Mouse (Mus musculus) heart, postnatal 4 days (tissue): ENCODE data around the gene Stk36. TPM values are rescaled to one million over a fixed set of nuclear protein-coding genes. Genes with fewer than 3 reads are reported as not detected.
A peak's percentile ranks its signal among the peaks of the same experiment; 100 is the strongest.

Source experiments
- DNase-seq: peaks from one replicate; pipeline ENCODE4 v3.0.0; 2021
- total RNA-seq, 2 experiments: library from RNA; stranded (reverse); gene quantifications; 2 replicates each; pipeline ENCODE4 v1.2.3; 2021

Gene Stk36
- total RNA-seq: 1 to 10 TPM; 1.4 to 2.0 TPM

- DNase-seq: peak; percentile 86
These were observed at the start of gene Stk36, which contains the start of gene Rnf25 for GRCm38 (mm10) chr1:74601267-74601962. Gene Stk36, plus strand, starts transcription at chr1:74601445. Gene Rnf25, minus strand, starts transcription at chr1:74601397.

GRCm38 (mm10) chr1:74559061-74559460 lies 42.2 kb upstream of the Stk36 start:
- no peak for DNase-seq

DNA sequence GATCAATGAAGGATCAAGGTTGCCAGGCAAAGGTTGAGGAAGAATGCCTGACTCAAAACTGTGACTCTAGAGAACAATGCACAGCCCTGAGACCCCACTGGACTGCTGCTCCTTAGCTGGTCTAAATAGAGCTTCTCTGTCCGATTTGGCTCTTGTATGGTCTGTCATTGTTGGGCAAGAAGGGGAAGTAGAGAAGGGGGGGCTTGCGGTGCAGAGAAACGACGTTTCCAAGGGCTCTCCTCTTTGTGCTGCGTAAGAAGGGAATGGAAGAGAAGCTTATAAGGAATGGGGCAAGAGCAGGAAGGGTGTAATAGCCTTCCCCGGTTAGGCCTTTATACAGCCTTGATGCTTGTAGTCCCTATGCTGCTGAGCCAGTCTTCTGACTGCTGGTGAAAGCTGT lies 35.4 kb upstream of the Stk36 start:
- DNase-seq: no peak

- DNase-seq: no peak
These were observed 31.2 kb upstream of the Stk36 start for GRCm38 (mm10) chr1:74569739-74570719.

- DNase-seq: no peak
These were observed 18.6 kb upstream of the Stk36 start for GRCm38 (mm10) chr1:74582621-74583020.

DNA sequence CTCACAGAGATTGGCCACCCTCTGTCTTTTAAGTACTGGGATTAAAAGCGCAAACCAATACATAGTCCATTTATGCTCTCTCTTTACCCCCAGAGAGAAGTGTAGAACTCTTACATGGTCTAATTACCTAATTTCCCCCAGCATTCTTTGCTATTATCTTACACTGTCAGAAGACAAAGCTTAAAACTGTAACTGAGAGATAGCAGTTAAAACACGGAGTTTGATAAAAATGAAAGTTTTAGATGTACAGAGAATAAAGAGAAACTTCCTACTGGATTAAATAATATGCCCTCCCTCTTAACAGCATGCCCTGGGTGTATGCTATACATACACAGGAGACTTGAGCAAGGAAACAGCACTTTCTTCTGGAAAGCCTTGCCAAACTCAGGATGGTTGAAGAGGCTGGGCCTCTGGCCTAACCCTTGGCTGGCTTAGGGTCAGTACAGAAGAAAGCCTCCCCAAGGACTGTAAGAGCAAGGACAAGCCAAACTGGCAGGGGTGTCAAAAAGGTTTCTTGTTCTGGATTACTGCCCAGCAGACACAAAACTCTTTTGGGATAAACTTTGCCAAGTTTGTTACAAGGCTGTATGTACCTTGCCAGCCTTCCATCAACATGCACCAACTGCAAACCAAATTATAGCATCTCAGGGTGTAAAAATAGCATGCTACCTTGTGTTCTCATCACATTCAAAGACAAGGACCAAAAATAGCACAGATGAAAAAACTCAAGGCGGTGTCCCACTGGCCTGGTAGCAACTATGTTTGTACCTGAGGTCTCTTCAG lies 16.4 kb upstream of the Stk36 start:
- DNase-seq: no peak

DNA sequence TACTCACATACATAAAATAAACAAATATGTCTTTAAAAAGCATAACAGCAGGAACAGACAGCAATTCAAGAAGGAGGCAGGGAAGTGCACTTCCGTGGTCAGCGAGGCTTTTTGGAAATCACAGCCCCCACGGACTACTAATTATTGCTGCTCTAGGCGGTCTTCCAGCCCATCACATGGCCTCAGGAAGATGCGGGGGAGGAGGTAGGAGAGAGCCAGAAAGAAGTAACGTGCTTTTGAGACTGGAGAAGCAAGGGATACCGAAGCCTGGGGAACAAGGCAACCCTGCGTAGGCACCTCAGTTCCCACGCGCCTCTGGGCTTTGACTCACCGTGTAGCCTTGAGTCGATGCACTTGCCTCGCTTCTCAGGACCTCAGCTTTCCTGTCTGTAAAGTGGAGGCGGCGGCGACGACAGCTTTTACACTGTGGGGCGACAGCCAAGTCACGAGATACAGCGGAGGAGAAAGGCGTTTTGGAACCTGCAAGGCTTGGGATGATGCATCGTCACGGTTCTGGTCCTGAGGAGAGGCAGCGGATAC lies 13.9 kb upstream of the Stk36 start:
- DNase-seq: peak; percentile 46

- DNase-seq: peak; percentile 99
These were observed 13.3 kb upstream of the Stk36 start, which contains the start of the genes Zfp142 and Bcs1l for GRCm38 (mm10) chr1:74587773-74588445. Gene Zfp142, minus strand, starts transcription at chr1:74588246. Gene Bcs1l, plus strand, starts transcription at chr1:74588289.

DNA sequence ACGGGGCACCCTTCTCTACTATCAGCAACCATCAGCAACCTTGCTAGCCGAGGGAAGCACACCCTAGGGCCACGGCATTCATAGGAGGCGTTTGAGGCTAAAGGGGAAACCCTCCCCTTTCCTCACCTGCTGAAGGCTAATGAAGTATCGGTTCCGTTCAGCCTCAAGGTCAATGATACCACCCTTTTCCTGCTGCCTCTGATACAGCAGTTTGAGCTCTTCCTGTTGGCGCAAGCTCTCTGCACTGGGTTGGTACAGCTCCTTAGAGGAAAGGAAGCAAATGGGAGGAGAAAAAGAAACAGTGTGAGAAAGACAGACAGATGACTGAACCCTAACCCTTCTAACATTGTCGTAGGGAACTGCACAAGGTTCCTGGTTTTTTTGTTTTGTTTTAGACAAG lies 6.8 kb upstream of the Stk36 start:
- no peak for DNase-seq

GRCm38 (mm10) chr1:74600501-74601266 lies 561 bp upstream of the Stk36 start:
- no peak for DNase-seq

DNA sequence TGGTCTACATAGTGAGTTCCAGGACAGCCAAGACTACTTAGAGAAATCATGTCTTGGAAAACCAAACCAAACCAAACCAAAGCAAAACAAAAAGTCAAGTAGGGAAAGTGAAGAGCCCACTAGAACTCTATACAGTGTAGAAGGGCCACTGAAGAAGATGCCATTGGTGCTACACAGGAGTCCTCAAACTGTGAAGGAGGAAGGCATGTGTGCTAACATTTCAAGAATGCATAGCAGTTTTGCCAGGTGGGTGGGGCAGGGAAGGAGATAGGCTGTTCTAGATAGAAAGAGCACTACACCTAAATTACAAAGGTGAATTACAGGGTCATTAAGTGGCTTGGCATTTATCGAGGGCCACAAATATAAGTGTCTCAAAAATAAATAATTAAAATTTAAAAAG lies 22.9 kb downstream of the Stk36 start:
- DNase-seq: no peak

- DNase-seq: no peak
These were observed 24.8 kb downstream of the Stk36 start for GRCm38 (mm10) chr1:74626076-74626475.

GRCm38 (mm10) chr1:74628001-74628400 lies 26.8 kb downstream of the Stk36 start:
- no peak for DNase-seq

GRCm38 (mm10) chr1:74632734-74633133 lies 31.5 kb downstream of the Stk36 start:
- no peak for DNase-seq

GRCm38 (mm10) chr1:74643524-74643923 lies 42.3 kb downstream of the Stk36 start:
- DNase-seq: no peak

DNA sequence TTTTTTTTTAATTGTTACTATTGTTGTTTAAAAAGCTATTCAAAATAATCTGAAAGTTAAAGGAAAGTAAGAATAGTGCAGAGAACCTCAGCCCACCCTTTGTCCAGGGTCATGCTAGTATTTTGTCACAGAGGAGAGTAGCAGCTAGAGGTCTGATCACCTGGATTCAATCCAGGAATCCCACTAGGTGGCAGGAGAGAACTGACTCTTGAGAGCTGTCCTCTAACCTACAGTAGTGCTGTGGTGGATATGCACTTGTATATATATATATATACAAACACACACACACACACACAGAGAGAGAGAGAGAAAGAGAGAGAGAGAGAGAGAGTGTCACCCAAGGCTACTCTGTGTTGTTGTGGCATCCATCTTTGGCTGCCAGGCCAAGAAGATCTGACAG lies 42.7 kb downstream of the Stk36 start:
- DNase-seq: peak; percentile 27

DNA sequence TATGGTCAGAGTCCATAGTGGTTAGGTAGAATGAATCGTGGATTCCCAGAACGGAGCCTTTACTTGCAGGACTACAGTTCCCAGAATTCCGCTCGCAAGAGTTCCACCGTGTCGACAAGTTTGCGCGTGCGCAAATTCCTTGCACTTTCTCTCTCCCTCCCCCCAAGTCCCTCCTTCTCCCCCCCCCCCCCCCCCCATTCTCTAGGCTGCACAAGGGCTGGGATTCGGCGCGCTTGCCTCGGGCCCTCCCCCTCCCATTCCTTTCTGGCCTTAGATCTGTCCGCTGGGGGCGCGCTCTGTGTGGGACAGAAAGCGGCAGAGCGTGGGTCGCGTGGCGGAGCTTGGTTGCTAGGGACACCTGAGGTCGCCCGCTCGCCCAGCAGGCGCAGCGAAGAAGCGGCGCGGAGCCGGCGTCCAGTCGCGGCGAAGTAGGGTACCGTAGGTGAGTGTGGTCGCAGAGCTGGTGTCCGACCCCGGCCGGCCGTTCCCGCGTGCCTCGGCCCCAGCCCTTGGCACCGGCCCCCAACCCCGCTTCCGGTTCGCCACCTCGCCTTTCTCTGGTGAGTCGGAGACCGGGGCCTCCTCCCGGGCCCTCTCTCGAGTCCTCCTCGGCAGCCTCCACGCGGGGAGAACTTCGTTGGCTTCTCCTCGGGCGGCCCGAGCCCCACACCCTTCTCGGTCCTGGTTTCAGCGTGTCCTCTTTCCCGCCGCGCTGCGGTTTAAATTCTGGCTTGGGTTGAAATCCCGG lies 60.4 kb downstream of the Stk36 start, which contains the start of gene Ttll4:
TSS of gene Ttll4 (plus strand) at position 298 of the 748 bp plus-strand sequence.
- peak; percentile 96 for DNase-seq

DNA sequence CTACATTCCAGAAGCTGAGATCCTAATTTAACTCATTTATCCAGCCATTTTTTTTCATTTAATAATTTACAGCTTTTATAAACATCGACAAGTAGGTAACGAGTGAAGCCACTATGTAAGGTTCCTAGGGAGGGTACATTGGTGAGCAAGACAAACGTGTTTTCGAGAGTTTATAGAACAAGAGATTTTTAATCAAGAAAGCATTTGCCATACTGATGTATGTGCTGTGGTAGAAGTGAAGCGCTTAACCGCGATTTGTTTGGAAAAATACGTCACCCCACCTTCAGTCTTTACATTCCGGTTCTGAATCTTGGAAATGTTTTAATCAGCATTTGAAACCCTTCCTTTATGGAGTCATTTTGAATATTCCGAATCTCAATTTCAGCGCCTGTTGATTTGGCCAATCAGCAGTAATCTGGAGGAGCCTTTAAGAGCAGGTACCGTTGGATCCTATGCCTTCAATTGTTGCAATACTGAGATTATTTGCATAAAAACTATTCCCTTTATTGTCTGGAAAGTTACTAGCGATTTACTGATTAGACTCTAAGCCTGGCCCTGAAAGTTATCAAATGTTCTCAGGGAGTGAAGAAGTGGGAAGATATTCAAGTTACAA lies 61.1 kb downstream of the Stk36 start:
- no peak for DNase-seq

- DNase-seq: no peak
These were observed 63.9 kb downstream of the Stk36 start for GRCm38 (mm10) chr1:74665153-74665552.
